Mouse (Mus musculus): ENCODE measurements at regions not wholly inside any gene's neighbourhood (a gene's known extent, or its start where the extent isn't known, plus 50 kb on each side); places are given as distances from the start of the nearest gene placed in this dataset.

GRCm38 (mm10) chr8:12223376-12223775 is 55.2 kb upstream of the A230072I06Rik start:
- no peak for TF ChIP-seq POLR2A (IDR thresholded peaks at IDR 0.05; ENCODE audit: insufficient read length, low read depth)
- TF ChIP-seq MAX (IDR thresholded peaks at IDR 0.05; ENCODE audit: low read depth), result no peak
- no peak for TF ChIP-seq MYOG (IDR thresholded peaks at IDR 0.05; ENCODE audit: control insufficient read depth in 1 of 3, insufficient read depth in 1 of 3, insufficient read length in 2 of 3, low read depth in 2 of 3)
- TF ChIP-seq USF1 (IDR thresholded peaks at IDR 0.05; ENCODE audit: low read depth), result no peak
